Mouse (Mus musculus): ENCODE data around the gene Olfr548-ps1.
A peak's percentile ranks its signal among the peaks of the same experiment; 100 is the strongest.
"Not testable (repeated sequence)": the region's sequence is repeated elsewhere in the genome, so short reads cannot be mapped to it uniquely, and the experiment has no call there.

The Olfr548-ps1 gene

DNA sequence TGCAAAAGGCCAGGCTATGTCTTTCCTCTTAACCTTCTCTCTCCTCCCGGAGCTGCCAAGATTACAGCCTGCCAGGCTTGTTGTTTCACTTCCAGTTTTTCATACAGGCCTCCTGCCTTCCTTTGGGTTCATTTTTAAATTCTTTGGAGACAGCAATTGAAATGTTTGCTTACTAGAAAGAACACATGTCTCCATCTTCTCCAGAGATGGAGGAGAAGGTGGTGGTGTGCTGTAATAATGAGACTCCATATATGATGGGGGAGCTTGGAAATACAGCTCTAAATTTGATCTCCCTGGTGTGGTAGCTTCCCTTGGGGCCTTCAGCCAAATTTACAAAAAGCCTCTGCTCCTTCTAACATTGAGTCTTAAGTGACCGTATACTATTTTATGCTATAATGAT is at the start of gene Olfr548-ps1:
Gene Olfr548-ps1, plus strand, starts transcription at position 301 of the 400 bp plus-strand sequence.
- no peak for DNase-seq

DNA sequence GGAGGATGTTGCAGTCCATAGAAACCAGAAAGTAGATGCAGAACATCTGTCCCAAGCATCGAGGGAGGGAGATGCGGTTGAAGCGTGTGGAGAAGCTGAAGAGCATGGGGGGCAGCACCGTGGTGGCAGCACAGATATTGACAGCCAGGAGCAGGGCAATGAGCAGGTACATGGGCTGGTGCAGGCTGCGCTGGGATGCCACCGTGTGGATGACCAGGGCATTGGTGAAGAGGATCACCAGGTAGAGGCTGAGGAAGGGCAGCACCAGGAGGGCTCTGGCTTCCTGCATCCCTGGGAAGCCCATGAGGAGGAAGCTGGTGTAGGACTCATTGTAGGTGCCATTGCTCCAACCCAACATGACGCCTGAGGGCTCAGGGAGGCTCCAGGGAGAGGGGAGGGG is 46.3 kb upstream of the Olfr548-ps1 start:
- DNase-seq, result not testable (repeated sequence)

DNA sequence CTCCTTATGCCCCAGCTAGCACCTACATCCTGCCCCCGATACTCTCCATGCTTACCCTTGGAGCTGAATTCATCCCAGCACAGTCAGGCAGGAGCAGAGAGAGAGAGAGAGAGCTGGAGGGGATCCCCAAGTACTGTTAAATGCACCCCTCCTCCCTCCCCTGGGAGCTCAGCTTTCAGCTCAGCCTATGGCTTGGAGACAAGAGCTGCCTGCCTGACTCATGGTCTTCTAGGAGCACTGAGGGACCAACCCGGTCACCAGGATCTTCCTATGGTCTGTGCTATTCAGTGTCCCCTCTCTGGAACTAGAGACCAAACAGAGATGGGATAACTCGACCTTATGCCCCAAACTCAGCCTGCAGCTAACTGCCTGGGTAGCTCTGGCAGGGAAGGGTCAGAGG is 41.2 kb upstream of the Olfr548-ps1 start, which contains the start of gene Olfr545:
Gene Olfr545, minus strand, starts transcription at position 101 of the 400 bp plus-strand sequence.
- DNase-seq, result no peak

DNA sequence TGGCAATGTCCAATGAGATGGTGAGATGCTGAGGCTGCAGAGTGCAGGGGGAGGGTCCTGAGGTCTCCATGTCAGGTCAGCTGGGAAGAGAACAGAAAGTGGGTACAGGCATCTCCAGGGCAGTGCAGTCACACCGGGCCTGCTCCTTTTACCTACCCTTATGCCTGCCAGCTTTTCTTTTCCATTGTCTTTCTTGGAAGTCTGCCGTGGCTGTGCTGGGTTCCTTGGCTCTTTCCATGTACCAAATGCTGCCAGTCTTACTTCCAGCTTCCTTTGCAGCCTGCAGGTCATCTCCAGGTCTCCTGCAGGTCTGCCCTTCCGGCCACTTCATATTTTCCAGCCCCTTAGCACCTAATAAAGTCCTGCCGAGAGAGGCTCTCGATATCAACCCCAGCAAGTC is 38.7 kb upstream of the Olfr548-ps1 start:
- no peak for DNase-seq

DNA sequence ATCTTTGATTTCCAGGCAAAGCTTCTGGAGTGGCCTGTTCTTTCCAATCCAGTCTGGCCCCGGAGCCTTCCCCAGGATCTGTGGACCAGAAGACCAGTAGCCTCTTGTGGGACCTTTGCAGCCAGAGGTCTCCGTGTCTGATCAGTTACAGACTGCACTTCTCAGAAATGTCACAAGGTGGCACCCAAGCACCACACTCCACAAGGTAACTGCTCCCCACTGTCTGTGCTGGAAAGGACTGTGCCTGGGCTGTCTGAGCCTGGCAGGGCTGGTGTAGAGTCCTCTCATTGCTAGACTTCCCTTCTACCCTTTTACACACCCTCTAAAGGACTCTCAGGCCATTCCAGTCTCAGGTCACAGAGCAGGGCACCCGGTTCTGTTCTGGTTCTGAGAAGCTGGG is 33.8 kb upstream of the Olfr548-ps1 start:
- DNase-seq, result peak; percentile 73

DNA sequence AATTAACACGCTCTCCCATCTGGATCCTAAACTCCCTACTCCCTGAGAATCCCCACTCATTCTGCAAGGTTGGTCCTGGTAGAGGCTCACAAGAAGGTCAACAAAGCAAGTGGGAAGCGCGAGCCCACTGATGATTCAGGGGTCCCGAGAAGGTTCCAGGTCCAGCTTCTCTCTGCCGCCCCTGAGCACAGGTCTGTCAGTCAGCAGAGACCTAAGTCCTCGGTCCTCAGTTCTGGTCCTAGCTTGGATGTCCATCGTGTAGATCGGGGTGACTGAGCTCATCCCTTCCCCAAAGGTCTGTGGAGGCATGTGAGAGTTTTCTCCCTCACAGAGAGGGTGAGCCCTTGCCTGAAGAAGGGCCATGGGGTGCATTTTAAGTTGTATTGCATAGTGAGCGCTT is 32.6 kb upstream of the Olfr548-ps1 start:
- DNase-seq, result no peak

DNA sequence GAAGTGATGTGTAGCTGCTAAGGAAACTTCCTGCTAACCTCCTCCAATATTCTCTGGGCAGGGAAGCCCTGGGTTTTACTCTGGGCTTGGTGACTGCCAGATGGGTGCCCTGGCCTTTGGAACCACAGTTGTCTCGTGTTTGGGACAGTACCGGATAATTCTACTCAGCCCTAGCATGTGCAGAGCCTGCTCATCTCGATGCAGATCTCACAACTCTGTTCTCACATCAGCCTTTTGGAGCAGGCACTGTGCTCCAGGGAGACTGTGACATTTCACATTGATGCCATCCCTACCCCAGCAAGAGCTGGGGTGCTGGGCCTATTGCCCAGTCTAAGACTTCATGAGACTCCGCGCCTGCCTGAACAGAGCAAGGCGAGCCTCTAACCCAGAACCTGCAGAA is 32.0 kb upstream of the Olfr548-ps1 start:
- no peak for DNase-seq

DNA sequence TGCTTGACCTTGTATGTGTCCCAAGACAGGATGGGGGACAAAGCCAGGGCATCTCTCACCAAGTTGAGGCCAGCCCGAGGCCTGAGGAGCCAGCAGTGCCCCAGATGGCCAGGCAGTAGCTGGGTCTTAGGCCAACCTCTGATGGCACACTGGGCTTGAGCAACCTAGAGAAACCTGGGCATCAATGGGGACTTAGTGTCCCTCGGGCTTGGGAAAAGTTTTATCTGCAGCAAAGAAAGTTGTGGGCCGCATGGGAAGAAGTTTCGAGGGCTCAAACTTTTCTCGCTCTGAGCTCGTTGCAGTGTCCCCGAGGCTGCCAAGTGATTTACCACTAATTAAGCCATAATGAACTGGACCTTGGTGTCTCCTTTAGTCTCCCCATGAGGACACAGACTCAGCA is 31.0 kb upstream of the Olfr548-ps1 start:
- no peak for DNase-seq

DNA sequence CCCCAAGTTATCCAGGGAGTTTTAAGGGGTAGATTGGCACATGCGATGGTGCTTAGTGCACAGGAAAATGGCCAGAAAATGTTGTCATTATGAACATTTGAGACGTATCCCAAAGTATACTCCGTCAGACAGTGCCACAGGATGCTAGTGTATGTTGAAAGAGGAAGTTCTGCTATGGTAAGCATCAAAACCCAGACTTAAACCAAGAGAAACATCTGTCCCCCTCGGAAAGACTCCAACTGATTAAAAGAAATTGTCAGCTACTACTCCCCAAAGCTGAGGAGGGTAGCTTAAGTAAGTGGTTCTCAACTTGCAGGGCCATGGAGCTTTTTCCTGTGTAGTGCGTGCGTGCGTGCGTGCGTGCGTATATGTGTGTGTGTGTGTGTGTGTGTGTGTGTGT is 28.8 kb upstream of the Olfr548-ps1 start:
- no peak for DNase-seq

DNA sequence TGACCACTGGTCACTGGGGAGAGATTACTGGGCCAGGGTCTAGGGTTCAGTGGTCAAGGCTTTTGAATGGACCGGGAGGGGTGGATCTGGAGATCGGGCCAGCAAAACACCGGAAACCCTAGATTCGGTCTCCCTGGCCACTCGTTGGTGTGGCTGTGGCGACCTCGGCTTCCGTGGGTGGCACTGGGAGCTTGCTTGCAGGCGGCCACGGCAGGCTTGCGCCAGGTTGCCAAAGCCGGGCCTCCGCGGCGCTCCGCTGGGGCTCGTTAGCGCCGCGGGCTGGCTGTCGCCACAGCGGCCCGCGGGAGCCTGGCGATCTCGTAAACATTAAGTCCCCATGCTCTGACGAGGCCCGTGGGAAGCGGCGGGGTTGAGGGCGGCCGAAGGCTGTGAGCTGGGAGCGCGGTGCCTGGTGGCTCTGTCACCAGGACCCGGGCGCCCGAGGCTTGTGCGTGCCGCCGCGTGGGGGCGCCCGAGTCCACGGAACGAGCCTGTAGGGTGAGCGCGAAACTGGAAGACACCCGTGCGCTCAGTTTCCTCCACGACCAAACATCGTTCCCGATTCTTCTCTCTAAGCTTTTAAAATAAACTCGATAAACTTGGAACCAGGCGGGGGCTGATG is 27.8 kb upstream of the Olfr548-ps1 start:
- peak; percentile 88 for DNase-seq

DNA sequence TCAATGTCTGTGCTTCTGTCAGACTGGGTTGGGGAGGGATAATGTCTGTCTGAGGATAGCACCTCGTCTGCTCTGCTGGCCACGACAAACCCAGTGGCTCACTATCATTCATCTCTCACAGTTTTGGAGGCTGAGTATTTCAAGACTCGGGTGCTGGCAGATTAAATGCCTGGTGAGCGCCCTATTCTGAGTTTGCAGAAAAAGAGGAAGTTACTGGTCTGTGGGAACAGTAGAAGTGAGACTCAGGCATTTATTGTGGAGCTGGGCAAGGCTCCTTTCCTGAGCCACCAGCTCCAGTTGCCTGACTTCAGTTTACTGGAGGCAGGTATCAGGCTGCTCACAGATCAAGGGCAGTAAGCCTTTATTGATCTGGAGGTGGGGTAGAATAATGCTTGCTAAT is 26.6 kb upstream of the Olfr548-ps1 start:
- no peak for DNase-seq

DNA sequence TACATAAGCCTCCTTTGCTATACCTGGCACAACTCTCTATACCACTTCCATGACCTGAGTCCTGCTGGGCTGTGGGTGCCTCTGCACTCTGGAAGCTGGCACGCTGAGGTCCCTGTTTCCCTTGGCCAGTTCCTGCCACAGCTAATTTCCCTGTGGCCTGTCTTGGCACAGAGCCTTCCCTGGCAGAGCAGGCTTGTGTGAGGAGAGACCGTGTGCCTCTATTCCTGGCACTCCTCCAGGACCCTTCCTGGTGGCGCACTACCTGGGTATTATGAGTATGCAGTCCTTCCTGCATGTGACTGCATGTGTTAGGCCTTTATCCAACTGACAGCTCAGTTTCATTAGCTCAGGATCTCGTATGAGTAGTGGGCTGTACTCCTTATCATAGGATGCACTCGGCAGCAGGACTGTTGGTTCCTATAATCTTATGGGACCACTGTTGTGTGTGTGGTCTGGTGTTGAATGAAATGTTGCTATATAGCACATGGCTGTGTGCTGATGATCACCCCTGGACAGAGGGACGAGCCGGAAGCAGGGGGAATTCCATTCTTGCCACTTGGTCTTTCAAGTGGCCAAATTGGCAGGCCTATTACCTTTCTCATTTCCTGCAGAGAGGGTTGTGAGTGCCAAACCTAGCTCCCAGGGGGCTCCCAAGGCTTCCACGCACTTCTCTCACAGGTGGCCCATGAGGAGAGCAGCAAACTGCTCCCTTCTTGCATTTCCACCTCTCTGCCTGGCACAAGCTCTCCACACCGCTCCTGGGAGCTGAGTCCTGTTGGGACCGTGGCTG is 24.2 kb upstream of the Olfr548-ps1 start:
- no peak for DNase-seq

DNA sequence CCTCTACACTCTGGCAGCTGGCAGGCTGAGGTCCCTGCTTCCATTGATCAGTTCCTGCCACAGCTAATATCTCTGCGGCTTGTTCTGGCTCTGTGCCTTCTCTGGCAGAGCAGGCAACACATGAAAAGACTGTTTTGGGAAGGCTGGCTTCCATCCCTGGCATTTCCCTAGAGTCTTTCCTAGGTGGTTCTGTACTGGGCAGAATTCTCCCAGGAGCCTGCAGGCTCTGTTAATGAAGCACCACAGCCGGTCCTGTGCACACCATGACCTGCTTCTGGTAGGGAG is 23.7 kb upstream of the Olfr548-ps1 start:
- DNase-seq, result no peak

DNA sequence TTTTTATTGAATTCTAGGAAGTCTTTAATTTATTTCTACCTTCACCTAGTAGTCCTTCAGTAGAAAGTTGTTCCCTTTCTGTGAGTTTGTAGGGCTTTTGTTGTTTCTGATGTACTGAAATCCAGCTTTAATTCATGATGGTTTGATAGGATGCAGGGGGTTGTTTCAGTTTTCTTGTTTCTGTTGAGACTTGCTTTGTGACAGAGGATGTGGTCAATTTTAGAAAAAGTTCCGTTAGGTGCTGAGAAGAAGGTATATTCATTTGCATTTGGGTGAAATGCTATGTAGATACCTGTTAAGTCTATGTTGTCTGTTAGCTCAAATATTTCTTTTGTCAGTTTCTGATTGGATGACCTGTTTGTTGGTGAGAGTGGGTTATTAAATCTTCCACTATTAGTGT is 11.6 kb upstream of the Olfr548-ps1 start:
- no peak for DNase-seq

DNA sequence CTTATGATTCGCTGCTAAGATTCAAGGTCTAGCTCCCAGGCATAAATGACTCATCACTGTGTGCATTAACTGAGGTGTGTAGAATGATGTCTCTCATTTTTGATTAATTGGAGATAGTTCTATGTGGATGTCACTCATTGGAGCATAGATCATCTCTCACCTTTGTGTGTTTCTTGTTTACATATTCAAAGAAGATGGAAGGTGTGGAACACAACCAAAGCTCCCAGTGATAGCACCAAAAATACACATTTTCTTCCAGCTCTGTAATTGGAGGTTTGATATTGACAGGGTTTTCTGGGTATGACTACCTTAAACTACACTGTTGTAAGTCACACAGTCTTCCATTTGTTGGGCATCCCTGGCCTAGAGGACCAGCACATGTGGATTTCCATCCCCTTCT is 6.2 kb upstream of the Olfr548-ps1 start, which contains the start of gene Olfr547:
Gene Olfr547, plus strand, starts transcription at position 301 of the 400 bp plus-strand sequence.
- DNase-seq, result no peak

DNA sequence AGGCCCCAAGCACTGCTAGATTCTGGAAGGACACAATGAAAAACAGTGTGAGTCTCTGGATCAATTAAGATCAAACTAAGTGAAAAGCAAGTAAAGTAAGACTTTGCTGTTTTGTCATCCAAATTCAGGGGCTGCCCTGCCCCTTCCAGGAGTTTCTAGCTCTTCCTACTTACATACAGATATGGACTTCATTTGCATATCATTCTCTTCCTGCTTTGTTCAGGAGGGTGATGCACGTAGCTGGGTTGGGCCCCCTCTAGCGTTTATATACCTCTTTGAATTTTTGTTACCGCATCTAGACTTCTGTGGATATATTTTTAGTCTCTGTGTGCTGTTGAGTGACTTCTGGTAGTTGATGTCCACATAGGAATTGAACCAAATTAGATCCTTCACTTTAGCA is 555 bp downstream of the Olfr548-ps1 start:
- no peak for DNase-seq

DNA sequence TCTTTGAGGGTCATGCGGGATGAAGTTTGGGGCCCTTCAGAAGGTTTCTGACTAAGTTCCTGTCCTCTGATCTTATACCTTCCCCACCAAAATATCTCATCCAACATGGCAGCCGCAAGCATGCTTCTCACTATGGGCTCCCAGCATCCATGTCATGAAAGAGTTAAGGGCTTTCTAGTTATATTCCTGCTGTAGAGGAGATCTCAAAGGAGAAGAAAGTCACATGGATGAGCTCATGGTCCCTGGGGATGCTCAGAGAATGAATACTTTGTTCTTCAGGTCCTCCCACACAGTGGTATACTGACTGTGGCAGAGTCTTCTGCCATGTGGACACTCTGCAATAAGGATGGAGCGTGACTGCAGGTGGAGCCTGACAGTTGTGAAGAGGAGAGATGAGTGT is 8.9 kb downstream of the Olfr548-ps1 start, which contains the start of gene Olfr549:
Gene Olfr549, plus strand, starts transcription at position 301 of the 400 bp plus-strand sequence.
- DNase-seq, result no peak

DNA sequence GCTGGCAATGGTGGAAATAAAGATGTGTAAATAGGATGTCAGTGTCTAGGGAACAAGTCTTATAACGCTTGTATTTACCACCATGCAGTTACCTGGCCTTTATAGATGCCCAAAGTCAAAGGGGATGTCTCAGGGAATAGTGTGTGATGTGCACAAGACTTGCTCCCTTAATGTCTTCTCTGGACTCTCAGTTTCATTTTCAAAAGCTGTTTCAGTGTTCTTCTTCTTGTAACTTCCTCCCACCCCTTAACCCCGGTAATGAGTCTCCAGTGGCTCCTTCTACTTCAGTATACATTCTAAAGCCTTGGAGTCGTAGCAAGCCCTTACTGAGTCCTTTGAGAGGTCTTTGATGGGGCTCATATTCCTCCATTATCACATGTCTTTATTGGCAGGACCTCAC is 12.6 kb downstream of the Olfr548-ps1 start:
- no peak for DNase-seq

DNA sequence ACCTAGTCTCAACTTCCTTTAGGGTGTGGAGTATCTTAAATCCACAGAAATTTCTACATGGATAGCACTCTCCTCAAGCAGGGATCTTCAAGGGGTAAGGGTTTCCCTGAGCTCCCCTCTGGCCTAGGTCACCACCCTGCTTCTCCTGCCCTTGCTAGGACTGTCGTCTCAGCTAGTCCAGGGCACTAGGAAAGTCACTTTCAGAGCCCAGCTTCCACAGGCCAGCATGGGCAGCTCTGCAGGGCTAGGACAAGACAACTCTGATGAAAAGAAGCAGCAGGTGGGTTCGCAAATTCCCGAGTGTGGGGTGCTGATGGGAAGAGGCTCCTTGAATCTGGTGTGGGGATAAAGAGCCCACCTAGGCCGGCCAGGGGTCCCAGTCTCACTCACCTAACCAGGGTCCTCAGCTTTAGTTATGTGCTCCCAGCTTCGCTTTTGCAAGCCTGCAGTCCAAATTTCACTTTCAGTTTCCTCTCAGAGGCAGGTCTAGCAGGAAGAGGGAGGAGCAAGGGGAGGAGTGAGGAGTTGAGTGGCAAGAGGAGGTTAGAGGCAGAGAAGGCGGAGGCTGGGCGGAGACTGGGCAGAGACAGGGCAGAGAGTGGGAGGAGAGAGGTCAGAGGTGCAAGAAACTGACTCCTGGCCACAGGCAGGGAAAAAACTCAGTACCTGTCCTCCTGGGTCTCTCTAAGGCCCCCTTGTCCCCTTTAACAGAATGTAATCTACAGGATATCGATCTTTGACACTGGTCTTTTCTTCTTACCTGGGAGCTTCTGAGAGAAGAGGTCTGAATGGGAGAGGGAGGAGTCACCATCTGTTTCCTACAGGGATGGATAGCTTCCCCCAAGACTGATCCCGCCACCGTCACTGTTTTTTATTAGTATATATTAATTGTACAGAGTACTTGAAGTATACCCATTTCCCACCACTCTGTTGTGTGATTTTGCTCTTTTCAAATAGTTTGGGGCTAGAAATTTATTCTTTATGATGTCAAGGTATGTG is 24.6 kb downstream of the Olfr548-ps1 start, which contains the start of gene Trim21:
Gene Trim21, minus strand, starts transcription at position 488 of the 999 bp plus-strand sequence.
- DNase-seq, result peak; percentile 86

DNA sequence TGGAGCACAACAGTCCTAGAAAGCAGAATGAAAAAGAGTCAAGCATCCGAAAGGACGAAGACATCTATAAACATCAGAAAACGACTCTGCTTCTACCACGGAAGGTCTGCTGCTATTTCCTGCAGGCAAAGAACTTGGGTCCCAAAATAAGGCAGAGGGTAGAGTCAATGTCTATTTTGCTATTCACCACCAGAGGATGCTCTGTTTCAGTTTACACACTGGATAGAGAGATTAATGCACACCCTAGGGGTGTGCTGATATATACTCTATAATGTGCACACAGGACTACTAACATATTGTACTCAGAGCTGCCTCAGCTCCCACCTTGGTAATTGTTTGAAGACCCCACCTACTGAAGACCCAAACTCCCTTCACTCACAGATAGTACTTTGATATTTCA is 25.5 kb downstream of the Olfr548-ps1 start:
- no peak for DNase-seq

DNA sequence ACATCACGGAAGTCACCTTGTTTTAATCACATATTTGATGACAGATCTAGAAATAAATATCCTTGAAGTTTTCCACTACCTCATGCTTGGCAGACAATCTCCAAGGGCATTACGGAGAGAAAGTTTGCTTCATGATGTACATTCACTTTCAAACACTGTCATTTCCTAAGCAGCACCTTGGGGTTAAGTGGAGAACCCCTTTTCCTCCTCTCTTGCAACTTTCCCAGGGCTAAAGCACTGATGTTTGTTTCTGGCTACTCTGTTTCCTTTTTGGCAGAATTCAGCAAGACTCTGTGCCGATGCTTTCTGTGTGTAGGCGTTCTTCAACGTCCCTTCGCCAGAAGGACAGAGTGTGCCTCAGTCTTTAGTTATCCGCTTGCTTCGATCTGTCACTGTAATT is 30.4 kb downstream of the Olfr548-ps1 start, which contains the start of gene Olfr550:
Gene Olfr550, plus strand, starts transcription at position 301 of the 400 bp plus-strand sequence.
- DNase-seq, result no peak

DNA sequence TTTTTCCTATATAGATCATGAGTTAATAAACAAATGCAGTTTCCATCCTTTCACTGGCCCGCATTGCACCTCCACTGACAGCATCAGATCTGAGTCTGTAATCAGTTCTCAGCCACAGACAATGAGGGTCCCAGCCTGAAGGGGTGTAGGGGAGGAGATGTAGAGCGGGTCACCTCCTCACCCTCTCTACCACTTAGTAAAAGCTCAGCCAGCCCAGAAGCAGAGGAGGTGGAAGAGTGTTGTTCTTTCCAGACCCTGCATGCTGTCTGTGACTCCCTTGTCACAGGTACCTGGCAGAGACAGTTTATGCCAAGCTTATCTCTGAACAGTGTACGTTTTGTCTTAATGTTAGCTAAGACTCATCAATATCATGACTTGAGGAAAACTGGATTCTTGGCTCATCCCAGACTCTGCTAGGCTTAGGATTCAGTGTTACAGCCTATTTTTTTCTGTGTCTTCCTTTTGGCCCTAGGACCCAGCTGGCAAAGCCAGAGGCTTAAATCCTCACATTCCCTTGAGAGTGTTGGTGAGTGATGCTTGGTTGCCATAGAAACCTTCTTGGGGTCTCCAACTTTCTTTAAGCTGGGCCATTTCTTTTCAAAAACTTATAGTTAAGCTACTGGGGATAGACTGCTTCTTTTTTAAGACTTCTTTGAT is 32.6 kb downstream of the Olfr548-ps1 start:
- no peak for DNase-seq

DNA sequence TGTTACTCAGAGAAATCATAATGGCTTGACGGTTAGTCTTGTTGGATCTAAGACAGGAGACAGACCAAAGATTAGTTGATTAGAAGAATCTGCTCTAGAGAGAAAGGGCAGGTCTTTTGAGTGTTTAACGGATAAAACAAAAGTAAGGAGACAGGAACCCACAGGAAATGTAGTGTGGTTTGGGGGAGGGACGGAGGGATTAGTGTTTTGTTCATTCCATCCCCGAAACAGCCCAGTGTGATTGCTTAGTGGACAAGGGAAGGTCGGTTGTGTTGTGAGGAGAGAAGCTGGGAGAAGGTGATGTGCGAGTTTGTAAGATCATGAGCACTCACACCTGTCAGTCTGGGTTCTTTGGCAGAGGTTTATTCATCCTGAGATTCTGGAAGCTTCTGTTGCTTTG is 35.3 kb downstream of the Olfr548-ps1 start:
- no peak for DNase-seq

All from thymus, postnatal 25 days (tissue).